Mouse (Mus musculus) neural tube, embryonic 15.5 days (tissue): ENCODE results near the gene Zfp747. TPM values are rescaled to one million over a fixed set of nuclear protein-coding genes. Genes with fewer than 3 reads are reported as not detected.
"Not testable (repeated sequence)": the region's sequence is repeated elsewhere in the genome, so short reads cannot be mapped to it uniquely, and the experiment has no call there.

ENCODE experiments used
- ATAC-seq: fragments of 200-750 bp; cut with Nextera tagmentation; 2 replicates; pipeline ENCODE4 v1.8.0; 2017; ENCODE audit warnings: mild to moderate bottlenecking, moderate TSS enrichment, moderate library complexity; ENCODE audit not compliant: low FRiP score
- H3K27ac ChIP-seq: fragments of 300-500 bp; sonication (generic); replicated peaks from 2 replicates; pipeline ENCODE4 v1.5.1; 2015; ENCODE audit warnings: mild to moderate bottlenecking, inconsistent platforms
- H3K27me3 ChIP-seq: fragments of 300-500 bp; sonication (generic); replicated peaks from 2 replicates; pipeline ENCODE4 v1.6.1; 2015; ENCODE audit warnings: inconsistent platforms
- H3K36me3 ChIP-seq: fragments of 300-500 bp; sonication (generic); 2 replicates; pipeline ENCODE4 v1.6.1; 2015; ENCODE audit warnings: inconsistent platforms
- H3K4me1 ChIP-seq: fragments of 300-500 bp; sonication (generic); 2 replicates; pipeline ENCODE4 v1.6.1; 2015; ENCODE audit warnings: inconsistent platforms
- H3K4me2 ChIP-seq: fragments of 300-500 bp; sonication (generic); 2 replicates; pipeline ENCODE4 v1.6.1; 2015; ENCODE audit warnings: inconsistent platforms, mild to moderate bottlenecking, moderate library complexity
- H3K4me3 ChIP-seq: fragments of 300-500 bp; sonication (generic); replicated peaks from 2 replicates; pipeline ENCODE4 v1.5.1; 2015; ENCODE audit warnings: mild to moderate bottlenecking, inconsistent platforms
- H3K9ac ChIP-seq: fragments of 300-500 bp; sonication (generic); replicated peaks from 2 replicates; pipeline ENCODE4 v1.6.1; 2015; ENCODE audit warnings: mild to moderate bottlenecking, inconsistent platforms
- H3K9me3 ChIP-seq: fragments of 300-500 bp; sonication (generic); replicated peaks from 2 replicates; pipeline ENCODE4 v1.6.1; 2016; ENCODE audit warnings: inconsistent platforms
- WGBS: fragments of 180-500 bp; shearing (Covaris S2); methylation state at CpG from one replicate; pipeline ENCODE4 v1.1.7; 2015; ENCODE audit warnings: mixed read lengths; 5-methylcytosine and 5-hydroxymethylcytosine counted together
- polyA plus RNA-seq: library from polyadenylated mRNA; unstranded; fragments of >200 nt; fragmentation: Nextera tagmentation; extraction: Ambion mirVana; gene quantifications from 2 replicates; pipeline ENCODE4 v1.2.1, GENCODE M21; 2015

The Zfp747 gene
- polyA plus RNA-seq, 1 experiment from 2014 or later, result 8.5 TPM

DNA sequence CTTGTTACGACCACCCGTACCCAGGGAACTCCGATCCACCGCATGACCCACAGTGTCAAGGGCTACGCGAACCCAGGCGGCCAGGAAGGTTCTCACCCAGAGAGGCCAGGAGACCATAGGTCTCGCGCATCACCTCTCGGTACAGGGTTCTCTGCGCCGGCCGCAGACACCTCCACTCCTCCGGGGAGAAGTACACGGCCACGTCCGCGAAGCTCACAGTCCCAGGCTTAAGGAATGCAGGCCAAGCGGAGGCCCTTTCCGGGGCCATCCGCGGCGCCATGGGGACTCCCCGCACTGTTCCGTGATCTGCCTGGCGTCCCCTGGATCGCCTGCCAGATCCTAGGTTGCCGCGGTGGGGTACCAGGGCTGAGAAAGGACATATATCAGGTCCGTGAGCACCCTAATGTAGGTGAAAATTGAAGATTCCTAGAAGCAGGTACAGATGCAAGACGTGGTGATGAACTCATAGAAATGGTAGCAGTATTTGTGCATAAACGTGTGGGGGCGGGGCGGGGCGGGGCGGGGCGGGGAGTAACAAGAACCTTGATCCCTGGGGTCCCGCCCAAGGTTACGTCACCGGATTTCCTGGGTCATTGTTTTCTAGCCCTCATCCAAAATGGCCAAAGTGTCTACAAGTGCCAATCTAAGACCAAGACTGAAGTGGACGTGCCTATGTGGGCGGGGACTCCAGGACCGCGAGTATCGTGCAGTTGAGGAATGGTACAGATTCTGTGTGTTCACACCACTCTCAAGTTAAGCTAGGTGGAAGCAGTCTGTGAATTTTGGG is 17.5 kb upstream of the Zfp747 start, which contains the start of gene E430018J23Rik:
Gene E430018J23Rik, minus strand, starts transcription at position 473 of the 787 bp plus-strand sequence.
- no peaks in the 10 kb centered on the region for H3K9me3 ChIP-seq
- 1% methylated on average over 45 of the region's 45 CpGs for WGBS
- H3K36me3 ChIP-seq, result no peaks in the 10 kb centered on the region; the same call in 1 of the 2 replicates
- peak; percentile 94 for ATAC-seq
- peak within 1 kb of the TSS; percentile 92 for H3K27ac ChIP-seq
- H3K27me3 ChIP-seq, result peaks cover 4% of the 10 kb centered on the region; the same call in 1 of the 2 replicates
- H3K4me1 ChIP-seq, result peaks cover 18% of the 10 kb centered on the region
- H3K4me2 ChIP-seq, result peak within 1 kb of the TSS; percentile 76
- peak within 1 kb of the TSS; percentile 68 for H3K4me3 ChIP-seq
- H3K9ac ChIP-seq, result peak within 1 kb of the TSS; percentile 90

DNA sequence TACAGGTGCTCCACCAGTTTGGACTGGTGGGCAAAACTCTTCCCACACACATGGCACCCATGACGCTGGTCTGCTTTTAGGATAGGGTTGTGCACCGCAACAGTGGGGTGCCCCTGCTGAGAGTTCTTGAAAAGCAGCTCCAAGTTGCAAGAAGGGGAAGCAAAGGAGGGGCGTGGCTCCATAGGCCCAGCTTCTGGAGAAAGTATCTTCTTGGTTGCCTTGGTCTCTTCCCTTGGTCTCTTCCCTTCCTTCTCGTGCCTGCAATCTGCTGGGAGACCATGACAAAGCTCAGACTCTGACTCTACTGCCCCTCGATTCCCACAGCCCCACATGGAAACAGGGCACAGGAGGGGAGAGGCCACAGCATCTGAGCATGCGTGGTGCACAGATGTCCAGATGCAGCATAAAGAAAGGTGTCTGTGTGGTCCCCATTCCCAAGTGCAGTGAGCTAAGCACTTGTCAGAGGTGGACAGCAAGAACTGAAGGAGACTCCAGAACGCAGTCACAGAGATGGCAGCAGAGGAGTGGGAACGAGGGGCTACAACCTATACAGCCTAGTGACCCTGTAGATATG is 16.5 kb upstream of the Zfp747 start:
- H3K4me1 ChIP-seq, result peaks cover 18% of the 10 kb centered on the region
- H3K36me3 ChIP-seq, result no peaks in the 10 kb centered on the region; the same call in 1 of the 2 replicates
- H3K27me3 ChIP-seq, result peaks cover 2% of the 10 kb centered on the region; the same call in 1 of the 2 replicates
- ATAC-seq, result no peak
- H3K27ac ChIP-seq, result no peak overlapping the region
- H3K9ac ChIP-seq, result peak overlapping the region; percentile 90
- peak overlapping the region; percentile 68 for H3K4me3 ChIP-seq
- peak overlapping the region; percentile 76 for H3K4me2 ChIP-seq
- H3K9me3 ChIP-seq, result no peaks in the 10 kb centered on the region
- 84% methylated on average over 8 of the region's 8 CpGs for WGBS

DNA sequence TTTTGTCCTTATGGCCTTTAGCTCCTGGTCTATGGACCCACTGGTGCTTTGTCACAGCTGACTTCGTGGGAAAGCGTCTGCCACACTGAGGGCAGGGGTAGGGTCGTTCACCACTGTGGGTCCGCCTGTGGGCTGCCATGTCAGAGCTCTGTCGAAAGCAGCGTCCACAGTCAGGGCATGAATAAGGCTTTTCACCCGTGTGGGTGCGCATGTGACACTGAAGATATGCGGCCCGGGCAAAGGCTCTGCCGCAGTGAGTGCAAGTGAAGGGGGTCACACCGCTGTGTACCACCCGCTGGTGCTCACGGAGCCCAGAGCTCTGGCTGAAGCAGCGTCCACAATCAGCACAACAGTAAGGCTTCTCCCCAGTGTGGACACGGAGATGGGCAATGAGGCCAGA is 15.7 kb upstream of the Zfp747 start:
- Histone ChIP-seq H3K27me3 (no peaks in the 10 kb centered on the region), H3K27ac (no peak overlapping the region), H3K9me3 (no peaks in the 10 kb centered on the region), H3K4me2 (0 out of 2 replicates have a peak overlapping the region, but pooled peaks have one; percentile 76), H3K4me3 (no peak overlapping the region), H3K9ac (no peak overlapping the region), H3K36me3 (no peaks in the 10 kb centered on the region; the same call in 1 of the 2 replicates), H3K4me1 (peaks cover 18% of the 10 kb centered on the region)
- 95% methylated on average over 16 of the region's 16 CpGs for WGBS
- ATAC-seq, result no peak

DNA sequence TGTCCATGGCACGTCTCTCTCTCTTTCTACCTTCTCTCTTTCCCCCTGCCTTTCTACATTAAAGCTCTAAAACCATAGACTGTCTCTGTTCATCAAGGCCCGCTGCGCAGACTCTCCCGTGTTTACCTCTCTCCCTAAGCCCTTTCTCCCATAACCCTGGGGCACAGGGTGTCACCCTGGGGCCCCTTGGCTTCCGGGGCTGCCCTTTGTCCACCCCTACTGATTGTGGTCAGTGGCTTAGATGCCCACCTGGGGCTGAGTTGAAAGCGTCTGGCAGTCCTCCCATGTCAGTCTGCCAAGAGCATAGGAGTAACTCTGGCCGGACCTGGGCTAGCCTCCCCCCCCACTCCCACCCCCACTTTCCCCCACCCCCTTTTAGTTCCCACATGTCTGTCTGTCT is 14.5 kb upstream of the Zfp747 start:
- Histone ChIP-seq H3K9ac (no peak overlapping the region), H3K4me3 (no peak overlapping the region), H3K9me3 (no peaks in the 10 kb centered on the region), H3K27ac (no peak overlapping the region), H3K4me1 (peaks cover 26% of the 10 kb centered on the region), H3K27me3 (no peaks in the 10 kb centered on the region), H3K36me3 (no peaks in the 10 kb centered on the region; the same call in 1 of the 2 replicates), H3K4me2 (no peak overlapping the region)
- ATAC-seq, result no peak
- 81% methylated on average over 7 of the region's 7 CpGs for WGBS

DNA sequence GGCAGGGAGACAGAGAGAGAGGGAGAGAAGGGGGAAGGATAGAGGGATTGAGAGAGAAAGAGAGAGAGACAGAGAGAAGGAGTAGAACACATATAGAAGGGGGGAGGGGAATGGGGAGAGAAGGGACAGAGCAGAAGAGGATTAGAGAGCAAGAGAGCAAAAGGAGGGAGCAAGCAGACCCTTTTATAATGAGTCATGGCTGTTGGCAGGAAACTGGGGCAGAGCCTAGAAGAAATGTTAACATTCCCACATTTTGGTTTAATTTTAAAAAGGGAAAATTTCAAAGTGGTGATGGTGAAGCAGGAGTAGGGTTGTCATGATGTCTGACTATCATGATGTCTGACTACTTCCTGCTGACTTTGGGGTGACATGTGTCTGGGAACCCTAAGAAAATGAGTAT is 12.4 kb upstream of the Zfp747 start:
- H3K4me3 ChIP-seq, H3K9me3 ChIP-seq, H3K4me2 ChIP-seq, H3K36me3 ChIP-seq, H3K27me3 ChIP-seq, ATAC-seq, H3K27ac ChIP-seq, H3K9ac ChIP-seq: not testable (repeated sequence)
- H3K4me1 ChIP-seq, result peaks cover 19% of the 10 kb centered on the region

DNA sequence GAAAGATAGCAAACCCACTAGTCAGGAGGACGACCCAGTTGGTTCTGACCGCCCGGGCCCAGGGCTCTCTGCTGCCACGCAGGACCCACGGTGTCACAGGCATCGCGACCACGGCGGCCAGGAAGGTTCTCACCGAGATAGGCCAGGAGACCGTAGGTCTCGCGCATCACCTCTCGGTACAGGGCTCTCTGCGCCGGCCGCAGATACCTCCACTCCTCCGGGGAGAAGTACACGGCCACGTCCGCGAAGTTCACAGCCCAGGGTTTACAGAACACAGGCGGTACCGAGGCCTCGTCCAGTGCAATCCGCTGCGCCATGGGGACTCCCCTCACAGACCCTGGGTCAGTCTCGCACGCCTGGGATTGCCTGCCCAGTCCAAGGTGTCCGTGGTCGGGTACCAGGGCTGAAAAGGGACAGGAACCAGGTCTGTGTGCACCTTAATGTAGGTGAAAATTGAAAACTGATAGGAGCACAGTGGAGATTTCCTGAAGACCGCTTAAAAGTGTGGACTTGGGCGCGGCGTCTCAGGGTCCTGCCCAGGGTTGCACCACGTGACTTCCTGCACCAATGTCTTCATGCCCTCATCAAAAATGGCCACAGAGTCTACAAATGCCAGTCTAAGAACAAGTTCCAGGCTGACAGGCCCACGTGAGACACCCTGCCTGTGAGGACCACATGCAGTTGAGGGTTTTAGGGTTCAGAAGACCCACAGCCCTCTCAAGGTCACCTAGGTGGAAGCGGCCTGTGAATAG is 11.0 kb upstream of the Zfp747 start, which contains the start of gene 9130019O22Rik:
Gene 9130019O22Rik, minus strand, starts transcription at position 526 of the 752 bp plus-strand sequence.
- H3K36me3 ChIP-seq, result peaks cover 9% of the 10 kb centered on the region
- WGBS, result 12% methylated on average over 38 of the region's 38 CpGs
- H3K9ac ChIP-seq, result peak within 1 kb of the TSS; percentile 60
- H3K27ac ChIP-seq, result peak within 1 kb of the TSS; percentile 58; the same call in 1 of the 2 replicates
- ATAC-seq, result peak; percentile 89
- no peaks in the 10 kb centered on the region for H3K9me3 ChIP-seq
- no peaks in the 10 kb centered on the region for H3K27me3 ChIP-seq
- peaks cover 8% of the 10 kb centered on the region for H3K4me1 ChIP-seq
- H3K4me2 ChIP-seq, result peak within 1 kb of the TSS; percentile 72
- H3K4me3 ChIP-seq, result peak within 1 kb of the TSS; percentile 60

DNA sequence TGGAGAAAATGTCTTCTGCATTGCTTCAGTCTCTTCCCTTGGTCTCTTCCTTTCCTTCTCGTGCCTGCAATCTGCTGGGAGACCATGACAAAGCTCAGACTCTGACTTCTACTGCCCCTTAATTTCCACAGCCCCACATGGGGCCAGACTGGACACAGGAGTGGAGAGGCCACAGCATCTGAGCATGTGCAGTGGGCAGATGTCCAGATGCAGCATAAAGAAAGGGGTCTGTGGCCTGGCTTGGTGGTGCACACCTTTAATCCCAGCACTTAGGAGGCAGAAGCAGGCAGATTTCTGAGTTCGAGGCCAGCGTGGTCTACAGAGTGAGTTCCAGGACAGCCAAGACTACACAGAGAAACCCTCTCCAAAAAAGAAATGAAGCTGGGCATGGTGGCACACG is 9.7 kb upstream of the Zfp747 start:
- 97% methylated on average over 4 of the region's 4 CpGs for WGBS

DNA sequence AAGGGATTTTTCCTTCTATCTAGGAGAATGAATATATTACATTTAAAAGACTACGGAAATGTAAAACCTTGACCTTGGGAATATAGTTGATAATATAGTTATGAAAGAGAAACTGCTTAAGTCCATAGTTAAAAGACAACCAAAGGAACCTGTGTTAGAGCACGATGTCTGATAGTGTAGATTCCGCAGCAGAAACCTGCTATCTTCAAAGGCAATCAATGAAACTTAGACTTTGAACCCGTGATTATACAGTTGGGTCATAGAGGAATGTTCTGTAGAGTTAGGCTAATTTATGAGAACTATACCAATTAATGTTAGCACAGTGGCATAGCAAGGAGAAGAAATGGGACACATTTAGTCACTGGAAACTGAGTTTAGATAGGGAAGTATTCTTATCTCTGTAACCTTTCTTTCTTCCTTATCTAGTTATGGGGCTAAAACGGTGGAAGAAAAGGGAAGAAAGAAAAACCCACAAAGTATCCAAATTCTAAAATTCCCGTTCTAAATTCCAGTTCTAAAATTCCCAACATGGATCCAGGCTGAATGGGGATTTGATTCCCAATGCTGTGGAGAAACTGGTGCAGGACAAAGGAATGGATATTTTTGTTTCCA is 2.6 kb upstream of the Zfp747 start:
- H3K9me3 ChIP-seq, result no peaks in the 10 kb centered on the region
- no peak for ATAC-seq
- H3K36me3 ChIP-seq, result peaks cover 9% of the 10 kb centered on the region
- H3K4me2 ChIP-seq, result no peak overlapping the region
- 84% methylated on average over 6 of the region's 6 CpGs for WGBS
- H3K4me1 ChIP-seq, result peaks cover 7% of the 10 kb centered on the region; the same call in 1 of the 2 replicates
- no peaks in the 10 kb centered on the region for H3K27me3 ChIP-seq
- no peak overlapping the region for H3K27ac ChIP-seq
- H3K4me3 ChIP-seq, result no peak overlapping the region
- H3K9ac ChIP-seq, result no peak overlapping the region

More for the DNA sequence above, 9.7 kb upstream of the Zfp747 start:
- not testable (repeated sequence) for H3K9me3 ChIP-seq, H3K4me2 ChIP-seq, H3K36me3 ChIP-seq, H3K4me1 ChIP-seq, H3K4me3 ChIP-seq, H3K27me3 ChIP-seq, H3K9ac ChIP-seq, H3K27ac ChIP-seq, ATAC-seq

DNA sequence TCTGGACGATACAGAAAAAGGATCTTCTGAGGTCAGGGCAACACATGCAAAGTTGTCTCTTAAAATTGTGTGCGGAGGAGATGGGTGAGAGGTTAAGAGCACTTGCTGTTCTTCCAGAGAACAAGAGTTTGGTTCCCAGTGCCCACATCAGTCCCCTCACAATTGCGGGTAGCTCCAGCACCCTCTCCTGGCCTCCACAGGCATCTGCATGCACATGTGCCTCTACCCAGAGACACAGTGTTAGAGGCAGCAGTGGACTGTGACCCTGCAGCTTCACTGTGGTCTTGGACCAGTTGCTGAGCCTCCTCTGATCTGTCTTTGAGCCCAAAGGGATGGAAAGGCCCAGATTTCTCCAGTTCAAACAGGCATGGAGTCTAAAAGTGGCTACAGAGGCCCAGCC is 4.0 kb downstream of the Zfp747 start:
- ATAC-seq, H3K27ac ChIP-seq, H3K36me3 ChIP-seq, H3K9ac ChIP-seq, H3K4me2 ChIP-seq, H3K27me3 ChIP-seq, H3K9me3 ChIP-seq, H3K4me1 ChIP-seq, H3K4me3 ChIP-seq: not testable (repeated sequence)
- WGBS, result 77% methylated on average over 3 of the region's 3 CpGs

DNA sequence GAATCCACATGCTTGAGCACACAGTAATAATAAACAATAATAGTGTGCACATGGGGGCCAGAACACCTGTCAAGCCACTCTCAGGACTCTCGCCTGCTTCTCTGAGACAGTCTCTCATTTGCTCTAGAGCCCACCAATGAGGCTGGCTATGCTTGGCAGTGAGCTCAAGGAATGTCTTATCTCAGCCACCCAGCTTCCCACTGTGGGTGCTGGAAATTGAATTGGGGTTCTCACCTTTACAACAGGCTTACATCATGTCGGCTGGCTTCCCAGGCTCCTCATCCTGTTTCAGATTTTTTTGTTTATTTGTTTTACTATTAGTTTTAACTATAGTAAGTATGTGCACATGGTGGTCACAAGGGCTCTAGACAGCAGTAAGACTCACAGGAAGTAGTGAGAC is 4.6 kb downstream of the Zfp747 start:
- WGBS, result 89% methylated on average over 2 of the region's 2 CpGs
- Histone ChIP-seq H3K27me3 (no peaks in the 10 kb centered on the region), H3K9me3 (no peaks in the 10 kb centered on the region), H3K9ac (no peak overlapping the region), H3K27ac (no peak overlapping the region), H3K4me1 (peaks cover 7% of the 10 kb centered on the region; the same call in 1 of the 2 replicates), H3K4me3 (no peak overlapping the region), H3K4me2 (no peak overlapping the region), H3K36me3 (peaks cover 6% of the 10 kb centered on the region)
- ATAC-seq, result no peak

DNA sequence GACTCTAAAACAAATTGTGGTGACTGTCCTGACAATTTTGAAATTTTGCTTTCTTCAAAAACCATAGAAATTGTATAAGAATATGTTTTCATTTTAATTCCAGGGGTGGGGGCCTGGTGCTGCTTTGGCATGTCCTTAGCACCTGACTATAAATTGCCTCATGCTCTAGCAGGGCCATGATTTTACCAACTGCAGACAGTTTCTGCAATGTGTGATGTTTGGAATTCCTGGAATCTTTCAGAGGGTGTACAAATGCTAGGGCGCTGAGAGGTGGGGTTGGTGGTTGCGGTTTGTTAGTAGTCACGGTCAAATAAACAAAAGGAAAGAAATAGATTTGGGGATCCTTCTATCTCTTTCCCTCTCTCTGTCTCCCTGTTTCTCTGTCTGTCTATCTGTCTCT is 9.6 kb downstream of the Zfp747 start:
- no peak overlapping the region for H3K4me2 ChIP-seq
- no peaks in the 10 kb centered on the region for H3K36me3 ChIP-seq
- H3K27ac ChIP-seq, result no peak overlapping the region
- no peak overlapping the region for H3K4me3 ChIP-seq
- WGBS, result 87% methylated on average over 3 of the region's 3 CpGs
- H3K9ac ChIP-seq, result no peak overlapping the region
- ATAC-seq, result no peak
- H3K27me3 ChIP-seq, result 0 out of 2 replicates have a peak, but pooled peaks cover 3% of the 10 kb centered on the region
- no peaks in the 10 kb centered on the region for H3K9me3 ChIP-seq
- H3K4me1 ChIP-seq, result peaks cover 11% of the 10 kb centered on the region
